Mouse (Mus musculus): Measurements from ENCODE around the gene Ncl.
"Not testable (repeated sequence)": the region's sequence is repeated elsewhere in the genome, so short reads cannot be mapped to it uniquely, and the experiment has no call there.

The Ncl gene

GRCm38 (mm10) chr1:86358229-86358905, 833 bp downstream of the Ncl start:
- peak; percentile 47 for DNase-seq

- no peak for DNase-seq
Measured at GRCm38 (mm10) chr1:86354186-86354585, 5.0 kb downstream of the Ncl start.

- DNase-seq: no peak
Measured at GRCm38 (mm10) chr1:86350576-86350975, 8.6 kb downstream of the Ncl start.

- no peak for DNase-seq
Measured at GRCm38 (mm10) chr1:86349696-86350095, 9.5 kb downstream of the Ncl start.

- no peak for DNase-seq
Measured at GRCm38 (mm10) chr1:86349201-86349600, 10.0 kb downstream of the Ncl start.

- DNase-seq: no peak
Measured at GRCm38 (mm10) chr1:86348801-86349200, 10.4 kb downstream of the Ncl start.

GRCm38 (mm10) chr1:86348083-86348482, 11.1 kb downstream of the Ncl start:
- DNase-seq: no peak

- no peak for DNase-seq
Measured at GRCm38 (mm10) chr1:86347716-86348045, 11.5 kb downstream of the Ncl start.

- no peak for DNase-seq
Measured at GRCm38 (mm10) chr1:86346851-86347715, 12.1 kb downstream of the Ncl start.

- DNase-seq: no peak
Measured at GRCm38 (mm10) chr1:86345956-86346355, 13.2 kb downstream of the Ncl start.

- DNase-seq: no peak
Measured at GRCm38 (mm10) chr1:86345069-86345468, 14.1 kb downstream of the Ncl start.

GRCm38 (mm10) chr1:86343969-86344861, 15.0 kb downstream of the Ncl start:
- DNase-seq: no peak

- no peak for DNase-seq
Measured at GRCm38 (mm10) chr1:86343087-86343645, 16.0 kb downstream of the Ncl start.

- no peak for DNase-seq
Measured at GRCm38 (mm10) chr1:86342371-86342770, 16.8 kb downstream of the Ncl start.

- DNase-seq: not testable (repeated sequence)
Measured at GRCm38 (mm10) chr1:86341096-86341495, 18.1 kb downstream of the Ncl start.

GRCm38 (mm10) chr1:86339156-86339812, 19.9 kb downstream of the Ncl start:
- peak; percentile 79 for DNase-seq

GRCm38 (mm10) chr1:86336330-86336729, 22.9 kb downstream of the Ncl start:
- no peak for DNase-seq

- no peak for DNase-seq
Measured at GRCm38 (mm10) chr1:86320822-86321413, 38.3 kb downstream of the Ncl start.

- DNase-seq: no peak
Measured at GRCm38 (mm10) chr1:86313772-86314125, 45.5 kb downstream of the Ncl start.

GRCm38 (mm10) chr1:86313096-86313771, 46.0 kb downstream of the Ncl start:
- no peak for DNase-seq

GRCm38 (mm10) chr1:86312269-86312668, 46.9 kb downstream of the Ncl start:
- DNase-seq: no peak
